Mouse (Mus musculus): ENCODE measurements around the gene Dbndd2.

- TF ChIP-seq EP300 (IDR thresholded peaks at IDR 0.05; ENCODE audit: low read depth in 1 of 2, low read length in 2 of 2) (no peak), RCOR1 (IDR thresholded peaks at IDR 0.05; ENCODE audit: low read depth, low read length) (no peak), BHLHE40 (IDR thresholded peaks at IDR 0.05; ENCODE audit: borderline replicate concordance, low read depth, low read length) (no peak), ZKSCAN1 (IDR thresholded peaks at IDR 0.05; ENCODE audit: low read depth, low read length) (no peak), ZMIZ1 (IDR thresholded peaks at IDR 0.05; ENCODE audit: low read depth, low read length) (no peak), ZC3H11A (IDR thresholded peaks at IDR 0.05; ENCODE audit: low read depth, low read length) (no peak), POLR2A (IDR thresholded peaks at IDR 0.05; ENCODE audit: control insufficient read depth in 1 of 2, insufficient read depth in 1 of 2, low read depth in 1 of 2, low read length in 2 of 2, poor library complexity in 1 of 2) (no peak), E2F4 (IDR thresholded peaks at IDR 0.05; ENCODE audit: borderline replicate concordance, low read depth, low read length) (no peak), ZNF384 (IDR thresholded peaks at IDR 0.05; ENCODE audit: low read depth, low read length) (no peak)
Observed at GRCm38 (mm10) chr2:164437710-164438109, 48.2 kb upstream of the Dbndd2 start.
